Comparison of ENCODE assay signal across 19 mouse cellular contexts in genomic region chr1:171647716-171648115, GRCm38 (mm10). TPM values are rescaled to one million over a fixed set of nuclear protein-coding genes. Genes with fewer than 3 reads are reported as not detected.
"Had no signal": no experiment of that assay in that cellular context is flagged by ENCODE, and none has a peak within 500 bp of the region (broad histone marks: within the 10 kb centered on the region; RNA-seq: fewer than 3 reads in every experiment).

No protein-coding gene starts in this region.

- H3K4me2 ChIP-seq: intestine, embryonic 15.5 days; kidney, embryonic 15.5 days; limb, embryonic 15.5 days; liver, embryonic 13.5 days; midbrain, embryonic 13.5 days; stomach, embryonic 15.5 days had no signal

- H3K27me3 ChIP-seq: intestine, embryonic 15.5 days; kidney, embryonic 15.5 days; limb, embryonic 15.5 days; liver, embryonic 13.5 days; midbrain, embryonic 13.5 days; stomach, embryonic 15.5 days had no signal

- H3K9ac ChIP-seq: intestine, embryonic 15.5 days; kidney, embryonic 15.5 days; limb, embryonic 15.5 days; liver, embryonic 13.5 days; midbrain, embryonic 13.5 days; stomach, embryonic 15.5 days had no signal

- H3K27ac ChIP-seq: intestine, embryonic 15.5 days; kidney, embryonic 15.5 days; left cerebral cortex, adult 2 months; limb, embryonic 15.5 days; liver, embryonic 13.5 days; midbrain, embryonic 13.5 days; stomach, embryonic 15.5 days had no signal

- DNase-seq: kidney, adult 18-20 months; kidney, postnatal 14 days; liver, embryonic 13.5 days; lung, adult 18-20 months; right cerebral cortex, adult 18-20 months; right cerebral cortex, postnatal 25 days; thymus, adult 2 months; thymus, postnatal 25 days had no signal

- H3K36me3 ChIP-seq: intestine, embryonic 15.5 days; kidney, embryonic 15.5 days; limb, embryonic 15.5 days; liver, embryonic 13.5 days; midbrain, embryonic 13.5 days; stomach, embryonic 15.5 days had no signal

- ATAC-seq: intestine, embryonic 15.5 days; midbrain, embryonic 13.5 days had no signal

- H3K4me1 ChIP-seq: intestine, embryonic 15.5 days; kidney, embryonic 15.5 days; limb, embryonic 15.5 days; midbrain, embryonic 13.5 days; stomach, embryonic 15.5 days had no signal

- H3K4me3 ChIP-seq: intestine, embryonic 15.5 days; kidney, embryonic 15.5 days; left cerebral cortex, adult 2 months; limb, embryonic 15.5 days; liver, embryonic 13.5 days; midbrain, embryonic 13.5 days; stomach, embryonic 15.5 days had no signal

- H3K9me3 ChIP-seq: intestine, embryonic 15.5 days; kidney, embryonic 15.5 days; limb, embryonic 15.5 days; liver, embryonic 13.5 days; midbrain, embryonic 13.5 days; stomach, embryonic 15.5 days had no signal

RNA-seq across cellular contexts. Expression of gene Slamf7, which starts 5.1 kb away (rescaled TPM):
- total RNA-seq: layer of hippocampus, postnatal 25 days; left cerebral cortex, postnatal 25 days; midbrain, postnatal 0 days had no signal
- polyA plus RNA-seq: limb, embryonic 11.5 days; liver, embryonic 13.5 days; midbrain, embryonic 13.5 days; midbrain, postnatal 0 days; neural tube, embryonic 14.5 days had no signal

RNA-seq across cellular contexts. Expression of gene Ly9, which starts 40.5 kb away (rescaled TPM):
- total RNA-seq: left cerebral cortex, adult 2 months; left cerebral cortex, postnatal 25 days had no signal
- polyA plus RNA-seq: limb, embryonic 11.5 days; midbrain, embryonic 13.5 days; midbrain, postnatal 0 days; neural tube, embryonic 14.5 days had no signal
